In the genomic region with DNA sequence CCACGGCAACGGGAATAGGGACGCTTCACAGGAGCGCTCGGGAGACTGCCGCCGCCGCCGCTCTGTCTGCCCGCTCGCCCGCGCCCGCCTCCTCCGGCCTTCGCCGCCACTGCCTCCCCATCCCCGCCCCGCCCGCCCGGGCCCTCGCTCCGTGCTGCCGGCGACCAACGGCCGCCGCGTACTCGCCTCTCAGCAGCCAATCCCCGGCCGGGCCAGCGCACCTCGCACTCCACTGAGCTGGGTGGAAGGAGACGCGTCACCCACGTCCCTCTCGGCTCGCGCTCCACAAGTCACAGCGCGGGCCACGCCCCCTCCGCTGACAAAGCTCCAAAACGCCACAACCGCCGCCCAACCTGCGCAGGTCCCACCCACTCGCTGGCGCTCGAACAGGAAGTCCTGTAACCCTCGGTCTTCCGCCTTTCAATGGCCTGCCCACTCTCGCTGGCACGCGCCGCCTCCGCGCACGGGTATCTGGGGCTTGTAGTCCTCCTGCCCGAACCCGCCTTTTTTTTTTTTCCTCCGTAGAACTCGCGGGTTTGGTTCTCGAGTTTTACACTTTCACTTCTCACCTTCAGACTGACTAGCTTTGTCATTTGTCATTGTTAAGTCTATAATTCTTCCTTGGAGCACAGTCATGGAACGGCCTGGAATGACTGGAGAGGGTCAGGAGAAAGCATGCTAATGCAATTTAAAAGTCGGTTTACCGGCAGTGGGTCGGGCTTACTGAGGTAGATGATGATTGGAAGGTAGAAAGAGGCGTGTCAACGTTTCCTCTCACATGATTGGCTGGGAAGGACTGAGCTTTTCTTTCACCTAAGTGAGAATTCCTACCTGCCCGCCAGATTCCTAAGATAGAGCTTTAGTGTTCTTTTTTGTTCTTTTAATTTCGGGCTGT, we compare ENCODE assay signal across 8 mouse cellular contexts. TPM values are rescaled to one million over a fixed set of nuclear protein-coding genes. Genes with fewer than 3 reads are reported as not detected.
DNase-seq lines count a peak whose midpoint lies in the region; ATAC-seq and TF ChIP-seq lines count a peak whose summit lies in the region.

A gene (minus strand): TSS at position 130 of the 895 bp plus-strand sequence.

- H3K4me2 ChIP-seq in lung, postnatal 0 days (replicated peaks; ENCODE audit: low read depth, low read length): peak within 1 kb of the TSS; percentile 74

- under 1% methylated on average over 70 of the region's 74 CpGs for whole genome bisulfite sequencing in hindbrain, embryonic 10.5 days
- under 1% methylated on average over 55 of the region's 74 CpGs for WGBS in lung, postnatal 0 days

- peaks cover 27% of the 10 kb centered on the region for H3K4me1 ChIP-seq in hindbrain, embryonic 10.5 days (replicated peaks)
- H3K4me1 ChIP-seq in lung, postnatal 0 days (ENCODE audit: insufficient read depth, low read depth, low read length): peaks cover 8% of the 10 kb centered on the region; the same call in 1 of the 2 replicates

- H3K9ac ChIP-seq in lung, postnatal 0 days (replicated peaks; ENCODE audit: low read depth): peak within 1 kb of the TSS; percentile 80

- no peaks in the 10 kb centered on the region for H3K9me3 ChIP-seq in hindbrain, embryonic 10.5 days
- H3K9me3 ChIP-seq in lung, postnatal 0 days (ENCODE audit: low read length): no peaks in the 10 kb centered on the region

- no peaks in the 10 kb centered on the region for H3K27me3 ChIP-seq in hindbrain, embryonic 10.5 days (ENCODE audit: insufficient read depth, poor library complexity, severe bottlenecking)
- no peaks in the 10 kb centered on the region for H3K27me3 ChIP-seq in lung, postnatal 0 days (replicated peaks; ENCODE audit: insufficient read depth, low read length)

- peak within 1 kb of the TSS; percentile 97 for H3K27ac ChIP-seq in hindbrain, embryonic 10.5 days
- H3K27ac ChIP-seq in lung, postnatal 0 days (ENCODE audit: low read length): peak within 1 kb of the TSS; percentile 98

- no peaks in the 10 kb centered on the region for H3K36me3 ChIP-seq in hindbrain, embryonic 10.5 days
- H3K36me3 ChIP-seq in lung, postnatal 0 days (ENCODE audit: insufficient read depth, low read length): no peaks in the 10 kb centered on the region

- peak within 1 kb of the TSS; percentile 85 for H3K4me3 ChIP-seq in hindbrain, embryonic 10.5 days
- peak within 1 kb of the TSS; percentile 84 for H3K4me3 ChIP-seq in lung, postnatal 0 days (ENCODE audit: low read depth, low read length)

- TF ChIP-seq EP300 in lung, postnatal 0 days (IDR thresholded peaks at IDR 0.05): peak; percentile 76

- TF ChIP-seq CTCF in lung, postnatal 0 days (IDR thresholded peaks at IDR 0.05): no peak

- peak; percentile 100 for DNase-seq in MN1 (ENCODE audit: low spot score)
- DNase-seq in cerebellum, adult 9-10 months: peak; percentile 100
- DNase-seq in hindbrain, embryonic 10.5 days (ENCODE audit: low spot score): peak; percentile 100
- DNase-seq in layer of hippocampus, adult 9-11 months: peak; percentile 100
- peak; percentile 100 for DNase-seq in lung, postnatal 0 days (ENCODE audit: low spot score)
- DNase-seq in ovary, postnatal 14 days (ENCODE audit: low spot score): peak; percentile 98
- peak; percentile 99 for DNase-seq in thymus, postnatal 14 days

- ATAC-seq in frontal cortex, adult (ENCODE audit: low TSS enrichment): peak; percentile 95
- ATAC-seq in lung, postnatal 0 days: peak; percentile 97

RNA-seq across cellular contexts. Expression of the gene that starts here (rescaled TPM):
- polyA plus RNA-seq in hindbrain, embryonic 10.5 days (2016; fragmentation: Nextera tagmentation; extraction: Ambion mirVana): 20.6 and 21.9 TPM in 2 replicates
- 13.1 and 14.7 TPM in 2 replicates for polyA plus RNA-seq in lung, postnatal 0 days (2015; fragmentation: Nextera tagmentation; extraction: Ambion mirVana)

Comparison
In these comparisons a context has a peak if more than half of its experiments do, and no peak if none do; other contexts are left out.
1. Peak in every context shown above with its lines: DNase-seq, ATAC-seq, H3K4me3 ChIP-seq and H3K27ac ChIP-seq.